Mouse (Mus musculus): ENCODE data around the gene Olfr732. TPM values are rescaled to one million over a fixed set of nuclear protein-coding genes. Genes with fewer than 3 reads are reported as not detected.

Olfr732 gene
- polyA plus RNA-seq (2015; fragmentation: Nextera tagmentation; extraction: Ambion mirVana) = not detected in 2 replicates

DNA sequence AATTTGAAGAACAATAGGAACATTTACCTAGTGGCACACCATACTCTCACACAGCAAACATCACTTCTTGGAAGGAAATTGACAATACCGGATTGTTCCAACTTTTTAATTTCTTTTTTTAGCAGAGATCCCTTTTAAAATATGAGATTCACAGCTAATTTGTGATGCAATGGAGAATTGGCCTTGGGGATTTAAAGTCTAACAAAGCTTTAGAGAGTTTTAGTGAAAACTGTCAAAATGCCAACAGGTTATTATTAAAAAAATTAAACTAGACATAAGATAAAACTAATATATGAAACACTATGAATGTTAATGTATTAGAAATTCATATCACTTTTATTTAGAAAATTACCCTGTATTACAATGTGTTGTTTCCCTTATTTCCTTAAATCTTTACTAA lies at the start of gene Olfr732:
Gene Olfr732 (minus strand): TSS at position 101 of the 400 bp plus-strand sequence.
- no peaks in the 10 kb centered on the region for H3K4me1 ChIP-seq
- no peak within 1 kb of the TSS for H3K27ac ChIP-seq (replicated peaks)
- H3K36me3 ChIP-seq = no peaks in the 10 kb centered on the region
- H3K9ac ChIP-seq = no peak within 1 kb of the TSS
- ATAC-seq (ENCODE audit: extremely low read depth, insufficient number of reproducible peaks, low FRiP score, low TSS enrichment) = no peak
- H3K4me2 ChIP-seq = no peak within 1 kb of the TSS
- no peaks in the 10 kb centered on the region for H3K9me3 ChIP-seq
- 87% methylated on average over 1 of the region's 1 CpGs for WGBS
- no peaks in the 10 kb centered on the region for H3K27me3 ChIP-seq (replicated peaks)
- no peak within 1 kb of the TSS for H3K4me3 ChIP-seq

DNA sequence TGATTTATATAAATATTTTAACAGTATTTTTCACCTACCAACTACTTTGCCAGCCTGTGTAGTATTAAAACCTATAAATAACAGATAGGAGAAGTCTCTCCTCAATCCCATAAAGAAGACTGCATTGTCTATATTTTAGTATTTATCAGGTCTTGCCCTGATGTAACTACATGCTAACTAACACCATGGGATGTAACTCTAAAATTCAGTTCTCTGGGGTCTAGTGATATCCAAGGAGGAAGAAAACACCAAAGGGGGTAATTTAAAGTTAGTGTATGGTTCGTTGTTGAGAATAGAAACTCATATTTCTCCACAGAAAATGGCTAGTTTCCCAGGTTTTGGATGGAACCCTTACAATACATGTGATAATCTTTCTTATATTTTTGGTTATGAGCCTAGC lies 42.7 kb upstream of the Olfr732 start, which contains the start of gene Olfr734:
Gene Olfr734 (minus strand): TSS at position 101 of the 400 bp plus-strand sequence.
- H3K27ac ChIP-seq (replicated peaks) = no peak within 1 kb of the TSS
- no peak within 1 kb of the TSS for H3K4me3 ChIP-seq
- ATAC-seq (ENCODE audit: extremely low read depth, insufficient number of reproducible peaks, low FRiP score, low TSS enrichment) = no peak
- no peak within 1 kb of the TSS for H3K4me2 ChIP-seq
- no peaks in the 10 kb centered on the region for H3K4me1 ChIP-seq
- H3K36me3 ChIP-seq = no peaks in the 10 kb centered on the region
- no peak within 1 kb of the TSS for H3K9ac ChIP-seq
- WGBS = 57% methylated on average over 1 of the region's 1 CpGs
- no peaks in the 10 kb centered on the region for H3K27me3 ChIP-seq (replicated peaks)
- H3K9me3 ChIP-seq = 0 out of 2 replicates have a peak, but pooled peaks cover 6% of the 10 kb centered on the region

DNA sequence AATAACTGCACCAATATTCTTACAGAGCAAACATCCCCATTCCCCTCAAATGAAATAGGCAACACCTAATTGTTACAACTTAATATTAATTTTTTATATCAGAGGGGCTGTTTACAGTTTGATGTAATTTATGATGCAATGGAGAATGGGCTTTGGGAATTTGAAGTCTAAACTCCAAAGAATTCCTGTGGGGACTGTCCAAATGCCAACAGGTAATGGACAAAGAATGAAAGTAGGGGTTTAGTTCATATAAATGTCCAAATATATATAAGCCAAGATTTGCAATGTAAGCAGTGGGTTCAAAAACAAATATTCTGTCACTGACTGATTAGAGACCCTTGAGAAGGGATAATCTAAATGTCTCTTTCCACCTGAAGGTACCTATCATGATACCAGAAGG lies 17.4 kb upstream of the Olfr732 start, which contains the start of gene Olfr733:
Gene Olfr733 (minus strand): TSS at position 101 of the 400 bp plus-strand sequence.
- Histone ChIP-seq H3K36me3 (no peaks in the 10 kb centered on the region), H3K9ac (no peak within 1 kb of the TSS), H3K4me2 (no peak within 1 kb of the TSS), H3K9me3 (no peaks in the 10 kb centered on the region), H3K27me3 (replicated peaks) (no peaks in the 10 kb centered on the region), H3K4me1 (no peaks in the 10 kb centered on the region), H3K27ac (replicated peaks) (no peak within 1 kb of the TSS), H3K4me3 (no peak within 1 kb of the TSS)
- ATAC-seq (ENCODE audit: extremely low read depth, insufficient number of reproducible peaks, low FRiP score, low TSS enrichment) = no peak

DNA sequence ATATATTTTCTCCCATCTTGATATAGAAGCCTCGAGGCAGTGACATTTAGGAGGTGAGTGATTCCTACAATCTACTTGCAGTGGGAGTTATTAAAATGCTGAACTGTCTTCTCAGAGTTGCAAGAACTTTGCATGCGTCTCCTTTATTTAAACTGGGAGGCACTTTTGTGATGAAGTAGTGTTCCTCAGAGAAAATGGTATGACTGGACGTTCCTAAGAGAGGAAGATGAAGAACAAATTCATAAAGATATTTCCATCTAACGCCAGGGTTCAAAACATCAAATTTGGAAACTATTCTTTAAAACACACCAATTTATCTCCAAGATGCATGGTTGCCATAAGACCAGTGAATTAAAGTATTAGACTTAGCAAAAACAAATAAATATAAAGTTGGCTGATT lies 42.2 kb downstream of the Olfr732 start, which contains the start of gene Olfr731:
Gene Olfr731 (minus strand): TSS at position 101 of the 400 bp plus-strand sequence.
- 69% methylated on average over 4 of the region's 4 CpGs for WGBS
- no peaks in the 10 kb centered on the region for H3K4me1 ChIP-seq
- no peak within 1 kb of the TSS for H3K4me2 ChIP-seq
- no peaks in the 10 kb centered on the region for H3K36me3 ChIP-seq
- no peak for ATAC-seq (ENCODE audit: extremely low read depth, insufficient number of reproducible peaks, low FRiP score, low TSS enrichment)
- H3K27ac ChIP-seq (replicated peaks) = no peak within 1 kb of the TSS
- no peaks in the 10 kb centered on the region for H3K27me3 ChIP-seq (replicated peaks)
- H3K9me3 ChIP-seq = no peaks in the 10 kb centered on the region; the same call in 1 of the 2 replicates
- no peak within 1 kb of the TSS for H3K9ac ChIP-seq
- H3K4me3 ChIP-seq = no peak within 1 kb of the TSS

Other genes with a start within 250 kb of the Olfr732 start
- not detected in 2 replicates for gene Olfr725, start 243.8 kb downstream of the Olfr732 start, polyA plus RNA-seq (2015; fragmentation: Nextera tagmentation; extraction: Ambion mirVana)
- gene Olfr726, start 193.3 kb downstream of the Olfr732 start, polyA plus RNA-seq (2015; fragmentation: Nextera tagmentation; extraction: Ambion mirVana) = not detected in 2 replicates
- gene Olfr727, start 161.0 kb downstream of the Olfr732 start, polyA plus RNA-seq (2015; fragmentation: Nextera tagmentation; extraction: Ambion mirVana) = not detected in 2 replicates
- not detected in 2 replicates for gene Olfr728, start 141.5 kb downstream of the Olfr732 start, polyA plus RNA-seq (2015; fragmentation: Nextera tagmentation; extraction: Ambion mirVana)
- gene Olfr729, start 131.3 kb downstream of the Olfr732 start, polyA plus RNA-seq (2015; fragmentation: Nextera tagmentation; extraction: Ambion mirVana) = not detected in 2 replicates
- not detected in 2 replicates for gene Olfr730, start 96.0 kb downstream of the Olfr732 start, polyA plus RNA-seq (2015; fragmentation: Nextera tagmentation; extraction: Ambion mirVana)
- not detected in 2 replicates for gene Olfr731, start 42.3 kb downstream of the Olfr732 start, polyA plus RNA-seq (2015; fragmentation: Nextera tagmentation; extraction: Ambion mirVana)
- gene Olfr733, start 17.3 kb upstream of the Olfr732 start, polyA plus RNA-seq (2015; fragmentation: Nextera tagmentation; extraction: Ambion mirVana) = not detected in 2 replicates
- gene Olfr734, start 42.6 kb upstream of the Olfr732 start, polyA plus RNA-seq (2015; fragmentation: Nextera tagmentation; extraction: Ambion mirVana) = not detected in 2 replicates
- gene Olfr735, start 64.7 kb upstream of the Olfr732 start, polyA plus RNA-seq (2015; fragmentation: Nextera tagmentation; extraction: Ambion mirVana) = not detected in 2 replicates
- not detected in 2 replicates for gene Tlr11, start 73.7 kb upstream of the Olfr732 start, polyA plus RNA-seq (2015; fragmentation: Nextera tagmentation; extraction: Ambion mirVana)
- not detected in 2 replicates for gene Olfr736, start 97.0 kb upstream of the Olfr732 start, polyA plus RNA-seq (2015; fragmentation: Nextera tagmentation; extraction: Ambion mirVana)
- gene Olfr738, start 123.4 kb upstream of the Olfr732 start, polyA plus RNA-seq (2015; fragmentation: Nextera tagmentation; extraction: Ambion mirVana) = not detected in 2 replicates
- not detected in 2 replicates for gene Olfr739, start 134.4 kb upstream of the Olfr732 start, polyA plus RNA-seq (2015; fragmentation: Nextera tagmentation; extraction: Ambion mirVana)
- gene Olfr740, start 161.3 kb upstream of the Olfr732 start, polyA plus RNA-seq (2015; fragmentation: Nextera tagmentation; extraction: Ambion mirVana) = not detected in 2 replicates
- gene Olfr741, start 188.5 kb upstream of the Olfr732 start, polyA plus RNA-seq (2015; fragmentation: Nextera tagmentation; extraction: Ambion mirVana) = not detected in 2 replicates
- not detected in 2 replicates for gene Olfr742, start 219.4 kb upstream of the Olfr732 start, polyA plus RNA-seq (2015; fragmentation: Nextera tagmentation; extraction: Ambion mirVana)
- not detected in 2 replicates for gene Olfr743, start 237.6 kb upstream of the Olfr732 start, polyA plus RNA-seq (2015; fragmentation: Nextera tagmentation; extraction: Ambion mirVana)

All from heart, embryonic 13.5 days (tissue).